Mouse (Mus musculus): ENCODE data around the gene Rbms3. TPM values are rescaled to one million over a fixed set of nuclear protein-coding genes. Genes with fewer than 3 reads are reported as not detected.

The Rbms3 gene
- total RNA-seq, 2 experiments from 2014 or later, result 17.2 to 18.2 TPM

DNA sequence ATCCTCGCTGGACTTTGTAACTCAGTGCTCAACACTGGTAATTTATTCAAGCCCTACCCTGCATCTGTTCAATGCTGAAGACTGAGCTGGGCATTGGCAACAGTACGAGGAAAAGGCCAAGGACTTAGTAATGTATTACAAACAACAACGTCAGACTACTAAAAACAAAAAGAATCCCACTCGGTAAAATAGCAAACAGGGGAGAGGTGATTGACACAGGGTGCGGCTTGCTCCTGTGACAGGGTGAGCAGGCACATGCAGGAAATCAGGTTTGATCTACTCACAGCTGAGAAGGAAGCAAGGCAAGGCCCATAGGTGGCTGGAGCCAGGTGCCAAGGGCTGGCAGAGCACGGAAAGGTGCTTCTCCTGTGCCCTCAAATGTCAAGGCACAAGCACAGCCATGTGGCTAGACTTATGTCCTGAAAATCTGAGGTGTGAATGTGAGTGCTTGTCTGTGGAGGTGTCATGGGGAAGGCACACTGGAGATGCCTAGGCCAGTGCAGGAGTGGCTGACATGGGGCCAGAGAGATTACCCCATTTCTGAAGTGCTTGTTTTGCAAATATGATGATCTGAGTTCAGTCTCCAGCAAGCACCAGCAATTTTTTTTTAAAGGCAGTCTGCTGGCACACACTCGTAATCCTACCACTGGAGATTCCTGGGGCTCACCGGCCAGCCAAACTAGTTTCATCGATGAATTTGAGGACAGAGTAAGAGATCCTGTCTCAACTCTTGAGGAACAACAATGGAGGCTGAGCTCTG is 251.4 kb downstream of the Rbms3 start:
- DNase-seq (ENCODE audit: low spot score in 2 of 2), result no peak

DNA sequence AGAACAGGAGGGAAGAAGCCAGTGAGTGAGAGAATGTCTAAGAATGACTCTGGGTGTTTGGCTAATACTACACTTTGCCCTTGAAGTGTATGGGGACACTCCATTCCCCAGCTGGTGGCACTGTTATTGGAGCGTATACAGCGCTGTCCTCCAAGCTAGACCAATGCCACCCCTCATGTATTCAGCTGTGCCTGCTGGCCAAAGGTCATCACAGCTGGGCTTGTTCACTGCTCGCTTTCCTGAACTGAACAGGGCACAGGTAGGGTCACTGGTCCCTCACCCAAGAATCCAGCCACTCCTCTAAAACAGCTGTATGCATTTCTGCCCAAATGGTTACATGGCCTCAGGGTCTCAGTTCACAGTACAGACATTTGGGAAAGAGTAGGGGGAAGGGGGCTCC is 253.9 kb downstream of the Rbms3 start:
- no peak for DNase-seq (ENCODE audit: low spot score in 2 of 2)

DNA sequence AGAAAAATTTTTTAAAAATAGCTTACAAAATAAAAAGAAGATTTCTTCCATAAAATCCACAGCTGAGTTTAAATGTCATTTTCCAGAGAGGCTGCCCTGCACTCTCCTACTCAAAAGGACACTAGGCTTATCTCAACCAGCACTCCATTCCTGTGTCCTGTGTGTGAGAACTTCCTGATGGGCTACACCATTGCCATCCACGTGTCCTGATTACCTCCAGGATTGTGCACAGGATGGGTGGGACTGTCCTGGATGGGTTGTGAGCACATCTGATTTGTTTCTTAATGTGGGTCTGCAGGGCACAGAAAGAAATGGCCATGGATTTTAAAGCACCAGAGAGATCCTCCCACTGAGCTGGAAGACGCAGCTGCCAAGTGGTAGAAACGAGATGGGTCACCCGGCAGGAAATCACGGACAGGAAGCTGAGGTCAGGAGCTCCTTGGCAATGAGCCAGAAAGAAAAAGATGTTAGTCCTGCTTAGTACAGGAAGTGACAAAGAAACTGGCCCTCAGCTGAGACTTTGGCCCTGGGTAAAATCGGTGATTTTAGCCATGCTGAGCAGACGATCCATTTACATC is 256.5 kb downstream of the Rbms3 start:
- no peak for DNase-seq (ENCODE audit: low spot score in 2 of 2)

DNA sequence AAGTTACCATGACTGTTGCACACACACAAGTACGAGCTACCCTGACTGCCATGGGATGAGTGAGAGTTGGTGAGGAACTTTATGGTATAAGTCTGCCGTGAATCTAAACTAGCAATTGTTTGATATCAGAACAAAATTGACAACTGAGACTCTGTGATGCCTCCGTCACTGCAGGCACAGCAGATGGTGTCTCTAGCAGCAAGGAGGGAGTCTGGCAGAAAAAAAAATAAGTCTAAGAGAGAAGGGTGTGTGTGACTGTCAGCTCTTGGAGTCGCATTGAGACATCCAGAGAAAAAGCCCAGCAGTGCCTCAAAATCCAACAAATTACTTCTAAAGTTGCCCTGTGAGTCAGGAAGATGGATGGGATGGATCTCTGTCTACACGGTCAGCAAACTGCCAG is 257.7 kb downstream of the Rbms3 start:
- no peak for DNase-seq (ENCODE audit: low spot score in 2 of 2)

DNA sequence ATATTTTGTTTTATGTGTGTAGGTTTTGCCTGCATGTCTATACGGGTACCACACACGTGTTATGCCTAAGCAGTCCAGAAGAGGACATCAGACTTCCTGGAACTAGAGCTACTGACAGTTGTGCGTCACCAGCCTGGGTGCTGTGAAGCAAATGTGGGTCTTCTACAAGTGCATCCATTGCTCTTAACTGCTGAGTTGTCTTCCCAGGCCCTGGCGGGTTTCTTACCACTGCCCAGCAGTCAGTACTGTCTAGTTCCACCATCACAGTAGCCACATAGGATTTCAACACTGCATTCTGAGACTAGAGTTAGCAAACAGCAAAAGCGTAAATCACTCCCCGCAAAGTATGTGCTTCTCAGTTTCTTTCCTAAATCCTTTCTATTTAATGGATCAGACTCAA is 259.6 kb downstream of the Rbms3 start:
- DNase-seq (ENCODE audit: low spot score in 2 of 2), result no peak

DNA sequence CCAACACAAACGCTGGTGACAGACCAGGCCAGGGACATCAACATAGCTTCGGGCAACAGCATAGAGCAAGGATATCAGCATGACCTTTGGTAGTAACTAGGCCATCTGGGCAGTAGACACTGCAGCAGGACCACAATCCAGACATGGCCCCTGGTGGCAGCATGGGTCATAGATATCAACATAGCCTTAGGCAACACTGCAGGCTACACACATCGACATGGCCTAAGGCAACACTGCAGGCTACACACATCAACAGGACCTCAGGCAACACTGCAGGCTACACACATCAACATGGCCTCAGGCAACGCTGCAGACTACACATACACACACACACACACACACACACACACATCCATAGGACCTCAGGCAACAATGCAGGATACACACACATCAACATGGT is 261.7 kb downstream of the Rbms3 start:
- DNase-seq (ENCODE audit: low spot score in 2 of 2), result no peak

DNA sequence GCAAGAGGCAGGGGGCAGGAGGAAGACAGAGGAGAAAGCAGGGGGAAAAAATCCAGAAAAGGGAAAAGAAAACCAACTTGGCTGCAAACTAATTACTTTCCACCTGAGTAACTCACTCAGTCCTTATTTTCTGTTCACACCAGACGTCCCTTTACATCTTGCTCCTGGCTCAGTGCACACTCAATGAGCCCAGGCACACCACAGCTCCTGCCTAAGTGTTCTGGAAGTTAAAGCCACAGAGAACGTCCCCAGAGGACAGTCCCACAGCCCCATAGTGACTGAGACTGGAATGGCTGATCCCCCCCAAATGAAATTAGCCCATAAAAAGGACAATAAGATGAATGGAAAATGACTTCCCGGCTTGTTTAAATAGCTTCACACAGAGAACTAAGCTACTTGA is 265.1 kb downstream of the Rbms3 start:
- DNase-seq (ENCODE audit: low spot score in 2 of 2), result no peak

DNA sequence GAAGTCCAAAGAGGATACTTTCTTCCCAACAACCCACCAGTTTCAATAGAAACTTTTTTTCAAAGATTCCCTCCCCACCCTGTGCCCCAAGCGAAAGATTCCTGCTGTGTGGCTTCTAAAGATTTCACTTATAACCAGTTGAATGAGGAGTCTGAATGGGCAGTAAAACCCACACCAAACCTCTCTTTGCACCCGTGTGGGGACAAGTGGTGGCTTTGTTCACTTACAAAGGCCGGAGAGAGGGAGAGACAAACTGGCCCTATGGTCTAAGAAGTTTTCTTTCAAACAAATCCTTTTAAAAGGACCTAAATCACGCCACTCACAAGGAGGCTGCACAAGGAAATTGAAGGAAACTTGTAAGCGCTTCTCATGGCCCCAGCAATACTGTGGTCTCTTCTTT is 268.3 kb downstream of the Rbms3 start:
- DNase-seq (ENCODE audit: low spot score in 2 of 2), result no peak

DNA sequence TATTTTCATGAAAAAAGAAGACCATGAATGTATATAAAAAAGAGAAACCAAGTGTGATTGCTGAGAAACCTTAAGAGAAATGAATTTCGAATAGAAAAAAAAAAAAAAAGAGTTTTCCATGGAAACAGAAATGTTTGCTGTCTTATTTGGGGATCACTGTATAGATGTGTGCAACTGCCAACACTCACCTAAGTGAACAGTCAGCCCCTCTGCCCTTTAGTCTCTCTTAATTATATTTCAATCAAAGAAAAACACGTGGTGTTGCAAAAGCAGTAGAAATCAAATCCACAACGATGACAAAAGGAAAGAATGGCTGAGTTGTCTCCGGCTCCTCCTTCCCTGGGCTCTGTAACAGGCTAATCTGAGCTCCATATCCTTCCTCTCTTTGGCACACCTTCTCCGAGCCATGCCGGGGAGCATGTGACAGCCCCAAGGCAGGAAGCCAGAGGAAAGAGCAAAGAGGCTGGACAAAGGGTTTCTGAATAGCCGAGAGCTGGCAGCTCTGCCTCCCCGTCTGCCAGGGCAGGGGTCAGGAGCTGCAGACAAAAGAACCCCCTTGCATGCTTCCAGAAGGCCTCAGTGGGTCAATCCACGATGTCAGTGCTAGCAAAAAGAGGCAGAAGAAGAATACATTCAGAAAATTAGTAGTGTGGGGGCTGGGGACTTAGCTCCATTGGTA is 272.8 kb downstream of the Rbms3 start:
- DNase-seq (ENCODE audit: low spot score in 2 of 2), result peak; percentile 54 to 69

DNA sequence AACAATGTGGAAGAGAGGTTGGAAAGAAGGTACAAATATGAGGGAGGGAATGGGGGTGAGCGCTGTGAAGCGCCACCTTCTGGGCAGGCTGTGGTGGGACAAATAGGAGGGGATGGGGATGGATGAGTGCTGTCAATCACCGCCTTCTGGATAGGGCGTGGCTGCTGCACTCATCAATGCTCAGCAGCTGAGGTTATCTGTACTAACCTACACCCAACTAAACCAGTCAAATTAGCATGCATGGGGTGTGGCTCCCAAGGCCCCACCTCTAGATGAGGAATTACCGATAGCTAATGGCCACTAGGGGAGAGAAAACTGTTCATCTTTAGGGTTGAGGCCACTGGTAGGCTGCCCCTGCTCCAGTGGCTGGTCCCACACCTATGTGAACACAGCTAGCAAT is 274.2 kb downstream of the Rbms3 start:
- DNase-seq (ENCODE audit: low spot score in 2 of 2), result no peak

DNA sequence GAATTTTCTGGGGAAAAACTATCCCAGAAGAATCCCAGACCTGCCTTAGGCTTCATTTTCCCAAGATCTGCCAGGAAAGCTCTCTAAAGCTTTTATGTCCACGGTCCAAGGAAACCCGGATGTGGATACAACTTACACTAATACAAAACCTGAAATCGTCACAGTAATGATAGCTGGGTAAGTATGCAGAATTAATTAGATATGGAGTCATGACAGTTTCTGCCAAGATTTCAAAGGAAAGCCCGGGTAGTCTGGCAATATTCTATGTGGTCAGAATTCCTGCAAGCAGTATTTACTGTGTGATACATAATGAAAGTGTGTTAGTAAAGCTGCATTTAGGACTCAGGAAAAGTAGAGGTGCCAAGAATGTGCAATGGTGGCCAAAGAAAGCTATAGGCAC is 287.4 kb downstream of the Rbms3 start:
- no peak for DNase-seq (ENCODE audit: low spot score in 2 of 2)

DNA sequence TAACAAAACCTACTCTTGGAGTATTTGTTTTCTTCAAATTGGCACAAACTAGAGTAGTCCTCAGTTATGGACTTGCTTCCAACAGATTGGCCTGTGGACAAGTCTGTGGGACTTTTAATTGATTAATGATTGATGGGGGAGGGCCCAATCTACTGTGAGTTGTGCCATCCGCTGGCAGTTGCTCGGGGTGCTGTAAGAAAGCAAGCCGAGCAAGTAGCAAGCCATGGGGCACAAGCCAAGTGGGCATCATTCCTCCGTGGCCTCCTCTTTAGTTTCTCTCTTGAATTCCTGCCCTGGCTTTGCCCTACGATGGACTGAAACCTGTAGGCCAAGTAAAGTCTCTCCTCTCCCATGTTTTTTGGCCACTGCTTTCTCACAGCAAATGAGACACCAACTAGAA is 299.0 kb downstream of the Rbms3 start:
- DNase-seq (ENCODE audit: low spot score in 2 of 2), result peak in 1 of 2 experiments; percentile 22

DNA sequence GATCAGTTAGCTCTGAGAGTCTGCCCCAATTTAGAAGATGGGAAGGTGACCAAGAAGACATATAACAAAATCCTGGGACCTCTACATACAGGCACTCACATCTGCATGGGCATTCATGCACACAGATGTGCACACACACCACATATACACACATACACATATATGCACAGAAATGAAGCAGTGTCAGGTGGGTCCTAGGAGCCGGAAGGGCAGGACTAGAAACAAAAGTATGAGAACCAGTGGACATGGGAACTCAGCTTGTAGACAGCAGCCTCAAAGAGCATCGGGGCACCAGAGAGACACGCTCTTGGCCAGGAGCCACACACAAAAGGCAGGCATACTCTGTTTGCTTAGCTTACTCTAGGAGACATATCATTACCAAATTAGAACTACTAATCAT is 310.4 kb downstream of the Rbms3 start:
- DNase-seq (ENCODE audit: low spot score in 2 of 2), result no peak

DNA sequence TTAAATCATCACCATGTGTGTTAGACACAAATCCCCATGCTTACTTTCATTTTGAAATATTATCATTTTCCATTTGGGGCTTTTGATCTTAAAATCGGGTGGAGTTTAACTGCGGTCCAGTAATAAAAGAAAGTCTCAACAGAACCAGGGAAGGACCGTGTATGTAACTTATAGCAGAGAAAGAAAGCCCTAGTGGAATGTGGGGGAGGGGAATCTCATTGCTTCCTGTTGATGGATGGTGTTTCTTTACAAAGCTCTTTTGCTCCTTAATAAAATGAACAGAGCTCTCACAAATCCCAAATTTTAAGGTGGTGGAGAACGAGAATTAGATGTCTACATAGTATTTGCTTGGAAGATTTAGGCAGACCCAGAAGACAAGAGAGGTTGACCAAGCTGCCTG is 311.3 kb downstream of the Rbms3 start:
- DNase-seq (ENCODE audit: low spot score in 2 of 2), result no peak

DNA sequence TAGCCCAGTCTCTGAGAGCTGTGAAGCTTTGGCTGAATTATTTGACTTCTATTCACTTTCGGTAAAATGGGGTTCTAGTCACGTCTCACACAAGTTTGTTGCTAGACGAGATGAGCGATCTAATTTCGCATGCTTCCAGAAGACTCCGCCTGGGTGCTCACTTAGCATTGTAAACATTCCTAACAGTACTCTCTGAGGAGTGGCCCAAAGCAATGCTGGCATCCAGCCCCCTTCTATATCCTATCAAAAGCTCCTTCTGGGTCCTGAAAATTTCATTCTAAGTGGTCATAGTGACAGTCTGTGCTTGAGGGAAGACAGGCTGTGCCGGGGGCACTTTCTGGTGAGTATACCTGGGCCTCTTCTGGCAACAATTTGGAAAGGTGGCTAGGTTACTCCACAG is 312.5 kb downstream of the Rbms3 start:
- DNase-seq (ENCODE audit: low spot score in 2 of 2), result no peak

DNA sequence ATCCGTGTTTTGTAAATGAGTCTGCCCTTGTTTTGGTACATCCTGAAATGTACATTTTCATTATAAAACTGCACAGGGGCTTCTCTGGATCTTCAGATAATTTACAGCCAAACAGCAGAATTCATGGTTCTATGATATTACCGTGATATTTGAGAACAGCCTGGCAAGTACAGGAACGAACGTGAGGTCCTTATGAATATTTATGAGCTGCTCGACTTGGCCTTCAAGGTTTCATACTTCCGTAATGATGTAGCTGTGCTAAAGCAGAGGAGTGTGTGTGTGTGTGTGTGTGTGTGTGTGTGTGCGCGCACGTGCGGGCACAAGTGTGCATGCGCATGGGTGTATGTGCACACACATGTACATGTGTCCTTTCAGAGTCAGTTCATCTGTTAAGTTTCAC is 316.1 kb downstream of the Rbms3 start:
- DNase-seq (ENCODE audit: low spot score in 2 of 2), result no peak

DNA sequence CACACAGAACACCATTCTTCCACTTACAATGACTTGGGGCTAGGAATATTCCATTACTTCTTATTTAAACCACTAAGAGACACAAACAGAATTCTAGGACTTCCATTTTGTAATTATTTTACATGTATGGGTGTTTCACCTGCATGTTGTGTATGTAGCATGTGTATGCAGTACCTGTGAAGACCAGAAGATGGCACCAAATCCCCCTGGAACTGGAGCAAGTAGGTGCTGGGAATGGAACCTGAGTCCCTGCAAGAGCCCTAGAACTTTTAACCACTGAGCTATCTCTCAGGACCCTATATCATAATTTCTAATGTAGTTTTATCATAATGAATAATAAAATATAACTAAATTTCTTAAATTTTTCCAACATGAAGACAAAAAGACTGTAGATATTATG is 319.9 kb downstream of the Rbms3 start:
- DNase-seq (ENCODE audit: low spot score in 2 of 2), result no peak

DNA sequence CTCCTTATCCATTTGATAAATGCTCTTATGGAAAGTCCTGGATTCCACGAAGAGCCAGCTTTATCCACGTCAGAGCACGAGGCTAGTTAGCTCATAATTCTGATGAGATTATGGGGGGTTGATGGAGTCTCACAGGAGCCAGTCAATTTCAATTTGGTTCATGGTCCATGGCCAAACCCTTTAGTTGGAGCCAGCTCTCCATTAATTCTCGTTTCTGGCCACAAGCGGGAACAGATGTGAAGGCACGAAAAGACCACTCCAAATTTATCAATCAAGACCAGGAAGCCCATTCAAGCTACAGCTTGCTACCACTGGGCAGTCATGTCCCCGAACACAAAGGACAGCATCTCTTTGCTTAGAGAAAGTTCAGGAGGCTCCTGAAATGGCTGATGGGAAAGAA is 330.7 kb downstream of the Rbms3 start:
- peak in 1 of 2 experiments; percentile 13 for DNase-seq (ENCODE audit: low spot score in 2 of 2)

DNA sequence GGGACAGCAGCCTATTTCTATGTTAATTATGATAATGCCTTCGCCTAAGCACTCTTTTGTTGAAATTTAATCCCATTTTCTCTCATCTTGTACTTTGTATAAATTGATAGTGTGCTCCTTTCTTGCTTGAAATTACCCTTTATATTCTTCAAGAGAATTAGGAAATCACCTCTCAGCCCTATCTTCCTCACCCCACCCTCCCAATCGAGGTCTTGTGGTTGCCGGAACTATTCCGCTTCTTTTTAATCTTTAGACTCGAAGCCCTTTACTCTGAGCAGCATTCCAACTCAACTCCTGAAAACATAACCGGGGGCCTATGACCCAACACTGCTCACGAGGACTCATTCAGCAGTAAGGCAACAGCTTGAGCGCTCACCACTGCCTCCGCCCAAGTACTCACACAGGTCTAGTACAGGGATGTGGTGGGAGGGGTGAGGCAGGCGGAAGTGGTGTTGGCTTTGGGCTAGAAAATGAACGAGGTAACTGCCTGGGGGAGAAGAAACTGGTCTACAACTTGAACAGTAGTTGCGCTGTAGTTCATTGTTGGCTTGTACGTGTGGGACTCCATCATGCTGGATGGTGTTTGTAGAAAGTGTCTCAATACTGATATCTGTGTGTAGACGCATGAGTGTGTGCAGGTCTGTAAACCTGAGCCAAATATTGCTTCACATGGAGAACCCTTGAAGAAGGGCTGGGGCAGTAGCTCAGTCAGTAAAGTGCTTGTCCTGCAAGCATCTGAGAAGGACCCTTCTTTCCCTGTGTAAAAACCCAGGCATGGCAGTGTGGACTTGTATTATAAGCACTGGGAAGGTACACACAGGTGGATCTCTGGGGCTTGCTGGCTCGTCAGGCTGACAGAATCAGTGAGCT is 331.8 kb downstream of the Rbms3 start:
- no peak for DNase-seq (ENCODE audit: low spot score in 2 of 2)

DNA sequence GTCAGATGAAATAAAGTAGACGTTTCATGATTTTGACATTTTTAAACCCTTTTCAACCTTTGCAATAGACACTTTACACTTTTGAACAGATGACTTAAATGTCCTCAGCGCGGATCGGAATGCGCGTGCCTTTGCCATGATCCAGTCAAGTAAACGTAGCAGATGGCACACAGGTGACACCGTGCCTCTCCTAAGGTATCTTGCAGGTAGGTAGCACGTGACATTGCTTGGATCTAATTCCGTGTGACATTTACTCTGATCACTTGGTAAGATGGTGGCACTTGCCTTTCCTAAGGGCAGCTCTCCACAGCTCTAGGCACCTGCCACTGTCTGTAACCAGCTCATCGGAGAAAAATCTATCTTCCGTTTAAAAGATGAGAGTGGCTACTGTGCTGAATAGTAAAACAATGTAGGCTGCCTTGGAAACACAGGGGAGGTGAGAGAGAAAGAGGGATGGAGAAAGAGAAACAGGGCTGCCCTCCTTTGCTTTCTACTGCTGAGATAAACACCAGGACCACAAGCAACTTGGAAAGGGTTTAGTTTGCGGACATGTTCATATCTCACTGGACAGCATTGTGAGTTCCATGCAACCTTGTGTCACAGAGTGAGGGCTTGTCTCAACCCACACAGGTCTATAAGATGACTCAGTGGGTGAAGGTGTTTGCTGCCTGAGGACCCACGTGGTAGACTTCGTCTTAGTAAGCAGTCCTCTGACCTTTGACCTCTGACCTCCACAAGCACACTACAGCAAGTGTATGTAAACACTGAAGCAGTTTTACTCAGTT is 338.5 kb downstream of the Rbms3 start:
- DNase-seq (ENCODE audit: low spot score in 2 of 2), result no peak

DNA sequence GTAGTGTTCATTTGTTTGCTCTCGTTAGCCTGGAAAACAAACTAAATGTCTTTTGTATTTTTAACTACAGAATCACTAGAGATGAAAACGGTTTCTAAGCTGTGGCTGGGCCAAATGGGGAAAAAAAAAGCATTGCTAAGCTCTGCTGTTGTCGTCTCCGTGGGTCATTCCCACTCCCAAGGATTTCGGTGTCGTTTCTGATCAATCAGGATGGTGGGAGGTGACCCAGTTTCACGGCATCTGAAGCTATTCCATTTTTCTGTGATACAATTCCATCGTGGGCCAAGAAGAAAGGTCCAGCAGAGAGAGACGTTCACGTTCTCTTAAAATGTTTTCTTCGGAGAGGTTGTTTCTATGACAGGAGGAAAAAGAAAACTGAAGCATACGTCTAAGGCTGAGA is 354.9 kb downstream of the Rbms3 start:
- DNase-seq (ENCODE audit: low spot score in 2 of 2), result no peak
